Mouse (Mus musculus): ENCODE measurements at regions not wholly inside any gene's neighbourhood (a gene's known extent, or its start where the extent isn't known, plus 50 kb on each side); places are given as distances from the start of the nearest gene placed in this dataset.

GRCm38 (mm10) chr1:23263798-23264197 is 133.8 kb downstream of the Ogfrl1 start:
- Histone ChIP-seq H3K36me3 (ENCODE audit: control insufficient read depth, insufficient read depth, low read length, poor library complexity, severe bottlenecking) (no peaks in the 10 kb centered on the region), H3K9ac (ENCODE audit: low read depth, poor library complexity, severe bottlenecking) (no peak overlapping the region), H3K4me3 (ENCODE audit: low read depth, low read length) (no peak overlapping the region), H3K27ac (ENCODE audit: insufficient read depth, low read length) (no peak overlapping the region), H3K9me3 (replicated peaks; ENCODE audit: control insufficient read depth, insufficient read depth, low read length, poor library complexity, severe bottlenecking) (no peaks in the 10 kb centered on the region), H3K27me3 (ENCODE audit: control insufficient read depth, insufficient read depth, low read length, poor library complexity, severe bottlenecking) (no peaks in the 10 kb centered on the region), H3K4me1 (ENCODE audit: control insufficient read depth, insufficient read depth, low read length) (no peaks in the 10 kb centered on the region)
- TF ChIP-seq CTCF (IDR thresholded peaks at IDR 0.05; ENCODE audit: low read depth, low read length) = no peak
- no peak for TF ChIP-seq POLR2A (IDR thresholded peaks at IDR 0.05; ENCODE audit: insufficient read depth, low read length)
- TF ChIP-seq EP300 (IDR thresholded peaks at IDR 0.05; ENCODE audit: insufficient read depth, low read depth, low read length) = no peak

- Histone ChIP-seq H3K27ac (ENCODE audit: insufficient read depth, low read length) (no peak overlapping the region), H3K4me1 (ENCODE audit: control insufficient read depth, insufficient read depth, low read length) (no peaks in the 10 kb centered on the region), H3K4me3 (ENCODE audit: low read depth, low read length) (no peak overlapping the region), H3K9me3 (replicated peaks; ENCODE audit: control insufficient read depth, insufficient read depth, low read length, poor library complexity, severe bottlenecking) (no peaks in the 10 kb centered on the region), H3K36me3 (ENCODE audit: control insufficient read depth, insufficient read depth, low read length, poor library complexity, severe bottlenecking) (no peaks in the 10 kb centered on the region), H3K9ac (ENCODE audit: low read depth, poor library complexity, severe bottlenecking) (no peak overlapping the region), H3K27me3 (ENCODE audit: control insufficient read depth, insufficient read depth, low read length, poor library complexity, severe bottlenecking) (no peaks in the 10 kb centered on the region)
- TF ChIP-seq POLR2A (IDR thresholded peaks at IDR 0.05; ENCODE audit: insufficient read depth, low read length) (no peak), CTCF (IDR thresholded peaks at IDR 0.05; ENCODE audit: low read depth, low read length) (no peak), EP300 (IDR thresholded peaks at IDR 0.05; ENCODE audit: insufficient read depth, low read depth, low read length) (no peak)
Observed at GRCm38 (mm10) chr1:23261652-23262051, 135.9 kb downstream of the Ogfrl1 start.

GRCm38 (mm10) chr1:23257306-23257895 is 140.2 kb downstream of the Ogfrl1 start:
- Histone ChIP-seq H3K9me3 (replicated peaks; ENCODE audit: control insufficient read depth, insufficient read depth, low read length, poor library complexity, severe bottlenecking) (no peaks in the 10 kb centered on the region), H3K27ac (ENCODE audit: insufficient read depth, low read length) (no peak overlapping the region), H3K4me1 (ENCODE audit: control insufficient read depth, insufficient read depth, low read length) (no peaks in the 10 kb centered on the region), H3K36me3 (ENCODE audit: control insufficient read depth, insufficient read depth, low read length, poor library complexity, severe bottlenecking) (no peaks in the 10 kb centered on the region), H3K9ac (ENCODE audit: low read depth, poor library complexity, severe bottlenecking) (peak overlapping the region; percentile 87), H3K4me3 (ENCODE audit: low read depth, low read length) (peak overlapping the region; percentile 89; the same call in 1 of the 2 replicates), H3K27me3 (ENCODE audit: control insufficient read depth, insufficient read depth, low read length, poor library complexity, severe bottlenecking) (no peaks in the 10 kb centered on the region)
- no peak for TF ChIP-seq POLR2A (IDR thresholded peaks at IDR 0.05; ENCODE audit: insufficient read depth, low read length)
- TF ChIP-seq EP300 (IDR thresholded peaks at IDR 0.05; ENCODE audit: insufficient read depth, low read depth, low read length) = no peak
- no peak for TF ChIP-seq CTCF (IDR thresholded peaks at IDR 0.05; ENCODE audit: low read depth, low read length)

- H3K27ac ChIP-seq (ENCODE audit: insufficient read depth, low read length) = no peak overlapping the region
- no peaks in the 10 kb centered on the region for H3K36me3 ChIP-seq (ENCODE audit: control insufficient read depth, insufficient read depth, low read length, poor library complexity, severe bottlenecking)
- H3K4me1 ChIP-seq (ENCODE audit: control insufficient read depth, insufficient read depth, low read length) = no peaks in the 10 kb centered on the region
- H3K27me3 ChIP-seq (ENCODE audit: control insufficient read depth, insufficient read depth, low read length, poor library complexity, severe bottlenecking) = no peaks in the 10 kb centered on the region
- peak overlapping the region; percentile 89 for H3K4me3 ChIP-seq (ENCODE audit: low read depth, low read length)
- H3K9me3 ChIP-seq (replicated peaks; ENCODE audit: control insufficient read depth, insufficient read depth, low read length, poor library complexity, severe bottlenecking) = no peaks in the 10 kb centered on the region
- H3K9ac ChIP-seq (ENCODE audit: low read depth, poor library complexity, severe bottlenecking) = peak overlapping the region; percentile 87
- TF ChIP-seq EP300 (IDR thresholded peaks at IDR 0.05; ENCODE audit: insufficient read depth, low read depth, low read length) (no peak), POLR2A (IDR thresholded peaks at IDR 0.05; ENCODE audit: insufficient read depth, low read length) (no peak), CTCF (IDR thresholded peaks at IDR 0.05; ENCODE audit: low read depth, low read length) (no peak)
Observed at GRCm38 (mm10) chr1:23256630-23257001, 141.0 kb downstream of the Ogfrl1 start.

GRCm38 (mm10) chr1:23255925-23256629 is 141.5 kb downstream of the Ogfrl1 start:
- Histone ChIP-seq H3K4me1 (ENCODE audit: control insufficient read depth, insufficient read depth, low read length) (no peaks in the 10 kb centered on the region), H3K9ac (ENCODE audit: low read depth, poor library complexity, severe bottlenecking) (peak overlapping the region; percentile 87), H3K36me3 (ENCODE audit: control insufficient read depth, insufficient read depth, low read length, poor library complexity, severe bottlenecking) (no peaks in the 10 kb centered on the region), H3K9me3 (replicated peaks; ENCODE audit: control insufficient read depth, insufficient read depth, low read length, poor library complexity, severe bottlenecking) (no peaks in the 10 kb centered on the region), H3K4me3 (ENCODE audit: low read depth, low read length) (peak overlapping the region; percentile 89), H3K27ac (ENCODE audit: insufficient read depth, low read length) (no peak overlapping the region), H3K27me3 (ENCODE audit: control insufficient read depth, insufficient read depth, low read length, poor library complexity, severe bottlenecking) (no peaks in the 10 kb centered on the region)
- TF ChIP-seq CTCF (IDR thresholded peaks at IDR 0.05; ENCODE audit: low read depth, low read length) = no peak
- peak; percentile 83 for TF ChIP-seq POLR2A (IDR thresholded peaks at IDR 0.05; ENCODE audit: insufficient read depth, low read length)

GRCm38 (mm10) chr1:23254235-23254634 is 143.3 kb downstream of the Ogfrl1 start:
- no peaks in the 10 kb centered on the region for H3K27me3 ChIP-seq (ENCODE audit: control insufficient read depth, insufficient read depth, low read length, poor library complexity, severe bottlenecking)
- H3K4me3 ChIP-seq (ENCODE audit: low read depth, low read length) = no peak overlapping the region
- TF ChIP-seq POLR2A (IDR thresholded peaks at IDR 0.05; ENCODE audit: insufficient read depth, low read length) (no peak), CTCF (IDR thresholded peaks at IDR 0.05; ENCODE audit: low read depth, low read length) (no peak), EP300 (IDR thresholded peaks at IDR 0.05; ENCODE audit: insufficient read depth, low read depth, low read length) (no peak)
- no peak overlapping the region for H3K27ac ChIP-seq (ENCODE audit: insufficient read depth, low read length)
- no peaks in the 10 kb centered on the region for H3K4me1 ChIP-seq (ENCODE audit: control insufficient read depth, insufficient read depth, low read length)
- H3K9me3 ChIP-seq (replicated peaks; ENCODE audit: control insufficient read depth, insufficient read depth, low read length, poor library complexity, severe bottlenecking) = no peaks in the 10 kb centered on the region
- no peaks in the 10 kb centered on the region for H3K36me3 ChIP-seq (ENCODE audit: control insufficient read depth, insufficient read depth, low read length, poor library complexity, severe bottlenecking)
- no peak overlapping the region for H3K9ac ChIP-seq (ENCODE audit: low read depth, poor library complexity, severe bottlenecking)
